Mouse (Mus musculus): ENCODE measurements around the gene Slc16a7. TPM values are rescaled to one million over a fixed set of nuclear protein-coding genes. Genes with fewer than 3 reads are reported as not detected.

Gene Slc16a7
- 5.6 TPM for polyA plus RNA-seq (2014; fragmentation: Illumina TruSeq; extraction: RNeasy Lipid Tissue Mini Kit (QIAGEN cat#74804); ENCODE audit: insufficient read depth, low read depth, low replicate concordance)

GRCm38 (mm10) chr10:125388876-125389786 lies at the start of gene Slc16a7:
Slc16a7 (minus strand) TSS chr10:125389465.

Measured in lung, adult 10 weeks (tissue).